Mouse (Mus musculus) ES-Bruce4 (cell line): ENCODE results near the gene Utp15.

Source experiments
- CTCF ChIP-seq: IDR thresholded peaks from one replicate; pipeline ENCODE4 v1.8.1; 2011; ENCODE audit warnings: low read depth, low read length
- EP300 ChIP-seq: IDR thresholded peaks from 2 replicates; pipeline ENCODE4 v1.6.1; 2011; ENCODE audit warnings: low read depth, low read length; ENCODE audit not compliant: insufficient read depth

DNA sequence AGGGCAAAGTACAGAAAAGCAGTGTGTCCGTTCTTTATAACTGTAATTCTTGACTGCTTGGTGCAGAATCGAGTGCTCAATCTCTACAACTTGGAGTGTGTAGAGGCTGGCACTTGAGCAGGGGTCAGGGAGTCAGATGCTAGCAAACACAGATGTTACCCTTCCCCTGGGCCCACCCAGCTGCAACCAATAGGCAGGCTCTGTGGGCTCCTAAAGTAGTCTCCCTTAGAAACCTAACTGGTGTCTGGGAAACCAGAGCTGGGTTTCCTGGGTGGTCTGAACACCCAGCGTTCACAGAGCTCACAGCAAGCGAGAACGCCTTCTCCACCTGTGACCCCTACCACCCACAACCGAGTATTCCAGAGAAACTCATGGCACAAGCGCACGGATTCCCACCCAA is 57.7 kb downstream of the Utp15 start:
- TF ChIP-seq CTCF = no peak
- TF ChIP-seq EP300 = no peak
